Comparison of ENCODE assay signal across 25 mouse cellular contexts in genomic region chr1:174766852-174767251, GRCm38 (mm10).
DNase-seq lines count a peak whose midpoint lies in the region; ATAC-seq lines count a peak whose summit lies in the region.
"Had no signal": no experiment of that assay in that cellular context is flagged by ENCODE, and none has a peak within 500 bp of the region (broad histone marks: within the 10 kb centered on the region; RNA-seq: fewer than 3 reads in every experiment).

No protein-coding gene starts in this region.

- no peak overlapping the region for H3K4me3 ChIP-seq in kidney, embryonic 15.5 days (replicated peaks)
- no peak overlapping the region for H3K4me3 ChIP-seq in midbrain, embryonic 11.5 days (ENCODE audit: low read depth, low read length)
- H3K4me3 ChIP-seq in midbrain, embryonic 15.5 days, result no peak overlapping the region
- H3K4me3 ChIP-seq: embryonic facial prominence, embryonic 10.5 days; embryonic facial prominence, embryonic 12.5 days; forebrain, embryonic 13.5 days had no signal

- H3K36me3 ChIP-seq in kidney, embryonic 15.5 days, result no peaks in the 10 kb centered on the region
- no peaks in the 10 kb centered on the region for H3K36me3 ChIP-seq in midbrain, embryonic 11.5 days (ENCODE audit: control insufficient read depth, insufficient read depth, low read length)
- no peaks in the 10 kb centered on the region for H3K36me3 ChIP-seq in midbrain, embryonic 15.5 days (replicated peaks)
- H3K36me3 ChIP-seq: embryonic facial prominence, embryonic 10.5 days; embryonic facial prominence, embryonic 12.5 days; G1E had no signal

- H3K4me2 ChIP-seq in kidney, embryonic 15.5 days, result no peak overlapping the region
- H3K4me2 ChIP-seq in midbrain, embryonic 11.5 days, result no peak overlapping the region
- no peak overlapping the region for H3K4me2 ChIP-seq in midbrain, embryonic 15.5 days
- H3K4me2 ChIP-seq: embryonic facial prominence, embryonic 12.5 days; forebrain, embryonic 13.5 days had no signal

- no peaks in the 10 kb centered on the region for H3K9me3 ChIP-seq in kidney, embryonic 15.5 days (replicated peaks)
- H3K9me3 ChIP-seq in midbrain, embryonic 11.5 days (ENCODE audit: control insufficient read depth, low read length), result no peaks in the 10 kb centered on the region
- H3K9me3 ChIP-seq in midbrain, embryonic 15.5 days, result no peaks in the 10 kb centered on the region
- H3K9me3 ChIP-seq: embryonic facial prominence, embryonic 10.5 days; embryonic facial prominence, embryonic 12.5 days; forebrain, embryonic 13.5 days had no signal

- H3K9ac ChIP-seq in kidney, embryonic 15.5 days, result no peak overlapping the region
- no peak overlapping the region for H3K9ac ChIP-seq in midbrain, embryonic 11.5 days (ENCODE audit: low read length)
- H3K9ac ChIP-seq in midbrain, embryonic 15.5 days, result no peak overlapping the region
- H3K9ac ChIP-seq: embryonic facial prominence, embryonic 12.5 days; forebrain, embryonic 13.5 days had no signal

- WGBS in kidney, embryonic 15.5 days, result 78% methylated on average over 3 of the region's 3 CpGs
- 73% methylated on average over 3 of the region's 3 CpGs for whole genome bisulfite sequencing in midbrain, embryonic 11.5 days
- 85% methylated on average over 3 of the region's 3 CpGs for WGBS in midbrain, embryonic 15.5 days

- ATAC-seq in kidney, embryonic 15.5 days (replicated peaks; ENCODE audit: low FRiP score), result peak; percentile 29; the same call in 1 of the 2 replicates
- ATAC-seq in midbrain, embryonic 11.5 days (ENCODE audit: low FRiP score), result no peak
- no peak for ATAC-seq in midbrain, embryonic 15.5 days (replicated peaks)
- ATAC-seq: activated CD4-positive, CD25-positive, alpha-beta regulatory T cell, adult 4 months; CD4-positive, CD25-positive, alpha-beta regulatory T cell, adult 4 months; forebrain, embryonic 13.5 days; Patski had no signal

- peak; percentile 2 for DNase-seq in kidney, adult 11 months
- no peak for DNase-seq in kidney, postnatal 25 days
- peak; percentile 3 for DNase-seq in kidney, adult 9 months
- no peak for DNase-seq in kidney, postnatal 10 days
- no peak for DNase-seq in kidney, adult 18-20 months
- DNase-seq in midbrain, embryonic 11.5 days (ENCODE audit: low spot score, missing footprints), result peak; percentile 80
- DNase-seq: adrenal gland, adult 8-10 months; adrenal gland, postnatal 14 days; adrenal gland, postnatal 36 days; B cell, adult 2 months; cerebellum, adult 11-12 months; cerebellum, adult 2 months; cerebellum, adult 9-10 months; cerebellum, postnatal 10 days; cerebellum, postnatal 25 days had no signal

- H3K27me3 ChIP-seq in kidney, embryonic 15.5 days, result no peaks in the 10 kb centered on the region
- no peaks in the 10 kb centered on the region for H3K27me3 ChIP-seq in midbrain, embryonic 11.5 days (ENCODE audit: control insufficient read depth, insufficient read depth, low read length)
- H3K27me3 ChIP-seq in midbrain, embryonic 15.5 days (replicated peaks), result no peaks in the 10 kb centered on the region
- H3K27me3 ChIP-seq: CH12.LX; embryonic facial prominence, embryonic 12.5 days; forebrain, embryonic 13.5 days; Patski had no signal

- no peaks in the 10 kb centered on the region for H3K4me1 ChIP-seq in kidney, embryonic 15.5 days
- no peaks in the 10 kb centered on the region for H3K4me1 ChIP-seq in midbrain, embryonic 11.5 days (ENCODE audit: control insufficient read depth, insufficient read depth, low read length)
- no peaks in the 10 kb centered on the region for H3K4me1 ChIP-seq in midbrain, embryonic 15.5 days
- H3K4me1 ChIP-seq: embryonic facial prominence, embryonic 10.5 days; embryonic facial prominence, embryonic 12.5 days; forebrain, embryonic 13.5 days had no signal

- H3K27ac ChIP-seq in kidney, embryonic 15.5 days, result no peak overlapping the region
- H3K27ac ChIP-seq in midbrain, embryonic 11.5 days (ENCODE audit: low read depth, low read length), result no peak overlapping the region
- no peak overlapping the region for H3K27ac ChIP-seq in midbrain, embryonic 15.5 days
- H3K27ac ChIP-seq: embryonic facial prominence, embryonic 10.5 days; embryonic facial prominence, embryonic 12.5 days; forebrain, embryonic 13.5 days had no signal

Comparison
In these comparisons a context has a peak if more than half of its experiments do, and no peak if none do; other contexts are left out.
1. DNase-seq: peak in kidney, adult 11 months (single experiment), kidney, adult 9 months (single experiment) and midbrain, embryonic 11.5 days (single experiment); none in kidney, postnatal 25 days (0 of 2), kidney, postnatal 10 days (single experiment) and kidney, adult 18-20 months (single experiment).